Comparison of ENCODE assay signal across 9 mouse cellular contexts in genomic region chr16:37636107-37636506, GRCm38 (mm10). TPM values are rescaled to one million over a fixed set of nuclear protein-coding genes. Genes with fewer than 3 reads are reported as not detected.
DNase-seq lines count a peak whose midpoint lies in the region; ATAC-seq and TF ChIP-seq lines count a peak whose summit lies in the region.
"Had no signal": no experiment of that assay in that cellular context is flagged by ENCODE, and none has a peak within 500 bp of the region (broad histone marks: within the 10 kb centered on the region; RNA-seq: fewer than 3 reads in every experiment).

No protein-coding gene starts in this region.

- no peak overlapping the region for H3K4me2 ChIP-seq in hindbrain, embryonic 14.5 days (replicated peaks)
- no peak overlapping the region for H3K4me2 ChIP-seq in hindbrain, embryonic 12.5 days (replicated peaks)

- no peaks in the 10 kb centered on the region for H3K4me1 ChIP-seq in heart, adult 2 months (ENCODE audit: control insufficient read depth, insufficient read depth, low read length)
- H3K4me1 ChIP-seq in heart, embryonic 10.5 days: no peaks in the 10 kb centered on the region
- H3K4me1 ChIP-seq in hindbrain, embryonic 14.5 days (replicated peaks; ENCODE audit: control insufficient read depth, insufficient read depth, low read length): no peaks in the 10 kb centered on the region
- no peaks in the 10 kb centered on the region for H3K4me1 ChIP-seq in hindbrain, embryonic 12.5 days

- TF ChIP-seq EP300 in heart, adult 2 months (IDR thresholded peaks at IDR 0.05; ENCODE audit: insufficient read depth, low read depth, low read length): no peak

- H3K27ac ChIP-seq in heart, adult 2 months: no peak overlapping the region
- H3K27ac ChIP-seq in heart, embryonic 10.5 days: no peak overlapping the region
- no peak overlapping the region for H3K27ac ChIP-seq in hindbrain, embryonic 14.5 days
- H3K27ac ChIP-seq in hindbrain, embryonic 12.5 days: no peak overlapping the region

- no peaks in the 10 kb centered on the region for H3K27me3 ChIP-seq in heart, adult 2 months (ENCODE audit: control insufficient read depth, insufficient read depth, low read length)
- no peaks in the 10 kb centered on the region for H3K27me3 ChIP-seq in heart, embryonic 10.5 days (ENCODE audit: insufficient read depth, poor library complexity, severe bottlenecking)
- no peaks in the 10 kb centered on the region for H3K27me3 ChIP-seq in hindbrain, embryonic 14.5 days (ENCODE audit: control insufficient read depth, insufficient read depth, low read length)
- no peaks in the 10 kb centered on the region for H3K27me3 ChIP-seq in hindbrain, embryonic 12.5 days

- DNase-seq in heart, adult 2 months: peak; percentile 15 to 33
- no peak for DNase-seq in heart, embryonic 10.5 days (ENCODE audit: low spot score)
- DNase-seq in 3T3-L1 (ENCODE audit: low read depth, low spot score) (peak; percentile 87), R1 (ENCODE audit: low read depth, low spot score) (peak; percentile 31)
- DNase-seq in left cerebral cortex, adult 9 months (ENCODE audit: low spot score in 2 of 2): peak; percentile 69 to 74
- DNase-seq in hindbrain, embryonic 14.5 days (ENCODE audit: low spot score): no peak
- DNase-seq: midbrain, embryonic 14.5 days had no signal

- no peaks in the 10 kb centered on the region for H3K9me3 ChIP-seq in heart, embryonic 10.5 days
- H3K9me3 ChIP-seq in hindbrain, embryonic 14.5 days (ENCODE audit: control insufficient read depth, low read length): no peaks in the 10 kb centered on the region
- no peaks in the 10 kb centered on the region for H3K9me3 ChIP-seq in hindbrain, embryonic 12.5 days (replicated peaks)

- TF ChIP-seq CTCF in heart, adult 2 months (IDR thresholded peaks at IDR 0.05): peak; percentile 68

- H3K4me3 ChIP-seq in heart, adult 2 months: no peak overlapping the region
- H3K4me3 ChIP-seq in heart, embryonic 10.5 days: no peak overlapping the region
- H3K4me3 ChIP-seq in hindbrain, embryonic 14.5 days (replicated peaks; ENCODE audit: low read length): no peak overlapping the region
- H3K4me3 ChIP-seq in hindbrain, embryonic 12.5 days: no peak overlapping the region

- intact Hi-C loops in heart, adult 2 months (cut with DNase I): loop anchor here (2.0 to 5.0 kb wide), 2 partner anchors 287 to 344 kb away; no protein-coding TSS in a partner anchor

- H3K36me3 ChIP-seq in heart, adult 2 months (ENCODE audit: control insufficient read depth, insufficient read depth, low read length): no peaks in the 10 kb centered on the region
- no peaks in the 10 kb centered on the region for H3K36me3 ChIP-seq in heart, embryonic 10.5 days
- no peaks in the 10 kb centered on the region for H3K36me3 ChIP-seq in hindbrain, embryonic 14.5 days (replicated peaks; ENCODE audit: control insufficient read depth, insufficient read depth)
- no peaks in the 10 kb centered on the region for H3K36me3 ChIP-seq in hindbrain, embryonic 12.5 days

- 35% methylated on average over 6 of the region's 6 CpGs for WGBS in heart, adult 2 months
- WGBS in heart, embryonic 10.5 days: 50% methylated on average over 6 of the region's 6 CpGs
- 66% methylated on average over 6 of the region's 6 CpGs for WGBS in hindbrain, embryonic 14.5 days
- WGBS in hindbrain, embryonic 12.5 days: 61% methylated on average over 6 of the region's 6 CpGs

- H3K79me2 ChIP-seq in heart, adult 2 months (replicated peaks; ENCODE audit: control insufficient read depth, insufficient read depth, low read length): no peaks in the 10 kb centered on the region

- ATAC-seq in hindbrain, embryonic 14.5 days (ENCODE audit: low FRiP score): no peak
- no peak for ATAC-seq in hindbrain, embryonic 12.5 days (ENCODE audit: low FRiP score)
- ATAC-seq in megakaryocyte-erythroid progenitor cell, adult 5-6 weeks (replicated peaks; ENCODE audit: low FRiP score, low TSS enrichment, poor library complexity, severe bottlenecking): no peak

- no peak for TF ChIP-seq POLR2A in heart, adult 2 months (IDR thresholded peaks at IDR 0.05; ENCODE audit: insufficient read depth, low read depth, low read length)

- H3K9ac ChIP-seq in heart, adult 2 months (ENCODE audit: low read depth, low read length): no peak overlapping the region
- no peak overlapping the region for H3K9ac ChIP-seq in hindbrain, embryonic 14.5 days
- no peak overlapping the region for H3K9ac ChIP-seq in hindbrain, embryonic 12.5 days

RNA-seq across cellular contexts. Expression of gene Ndufb4, which starts 18.1 kb away (rescaled TPM):
- total RNA-seq in heart, adult 2 months (2021): 100 to 1,000 TPM; 188 to 216 TPM
- polyA plus RNA-seq in heart, adult 2 months (2012; rRNA removed): 162 and 185 TPM in 2 replicates
- polyA plus RNA-seq in heart, embryonic 10.5 days (2016; fragmentation: Nextera tagmentation; extraction: Ambion mirVana): 61.3 and 67.0 TPM in 2 replicates
- 64.5 and 69.9 TPM in 2 replicates for polyA plus RNA-seq in hindbrain, embryonic 14.5 days (2014; fragmentation: Nextera tagmentation; extraction: Ambion mirVana)
- polyA plus RNA-seq in hindbrain, embryonic 12.5 days (2016; fragmentation: Nextera tagmentation; extraction: Ambion mirVana): 61.0 and 65.8 TPM in 2 replicates
- total RNA-seq in megakaryocyte-erythroid progenitor cell, adult 5-6 weeks (2014; fragmentation: Nextera tagmentation): 48.1 and 63.1 TPM in 2 replicates
- 9.9 and 30.6 TPM in 2 replicates for total RNA-seq in megakaryocyte-erythroid progenitor cell, adult 5-6 weeks (2017)

RNA-seq across cellular contexts. Expression of gene Hgd, which starts 56.2 kb away (rescaled TPM):
- not detected for total RNA-seq in heart, adult 2 months (2021)
- 0.08 and 0.38 TPM in 2 replicates for polyA plus RNA-seq in heart, adult 2 months (2012; rRNA removed)
- polyA plus RNA-seq in heart, embryonic 10.5 days (2016; fragmentation: Nextera tagmentation; extraction: Ambion mirVana): 0.27 and 1.9 TPM in 2 replicates
- 0.13 TPM in 1 of 2 replicates, not detected in the other for polyA plus RNA-seq in hindbrain, embryonic 14.5 days (2014; fragmentation: Nextera tagmentation; extraction: Ambion mirVana)
- polyA plus RNA-seq in hindbrain, embryonic 12.5 days (2016; fragmentation: Nextera tagmentation; extraction: Ambion mirVana): 0.25 TPM in 1 of 2 replicates, not detected in the other
- total RNA-seq in megakaryocyte-erythroid progenitor cell, adult 5-6 weeks (2014; fragmentation: Nextera tagmentation): not detected in 2 replicates
- total RNA-seq in megakaryocyte-erythroid progenitor cell, adult 5-6 weeks (2017): not detected in 2 replicates

Comparison
In these comparisons a context has a peak if more than half of its experiments do, and no peak if none do; other contexts are left out.
1. DNase-seq: peak in heart, adult 2 months (2 of 2), 3T3-L1 (single experiment), R1 (single experiment) and left cerebral cortex, adult 9 months (2 of 2); none in heart, embryonic 10.5 days (single experiment) and hindbrain, embryonic 14.5 days (single experiment).